Mouse (Mus musculus) liver, postnatal 0 days (tissue): ENCODE data around the gene Klhdc10.

Source experiments
- CTCF ChIP-seq: sonication (generic); IDR thresholded peaks from 2 replicates; pipeline ENCODE4 v1.5.1; 2016; ENCODE audit warnings: antibody characterized with exemption, low read depth
- EP300 ChIP-seq: IDR thresholded peaks from 2 replicates; pipeline ENCODE4 v1.6.1; 2016; ENCODE audit warnings: antibody characterized with exemption, low read depth, mild to moderate bottlenecking

DNA sequence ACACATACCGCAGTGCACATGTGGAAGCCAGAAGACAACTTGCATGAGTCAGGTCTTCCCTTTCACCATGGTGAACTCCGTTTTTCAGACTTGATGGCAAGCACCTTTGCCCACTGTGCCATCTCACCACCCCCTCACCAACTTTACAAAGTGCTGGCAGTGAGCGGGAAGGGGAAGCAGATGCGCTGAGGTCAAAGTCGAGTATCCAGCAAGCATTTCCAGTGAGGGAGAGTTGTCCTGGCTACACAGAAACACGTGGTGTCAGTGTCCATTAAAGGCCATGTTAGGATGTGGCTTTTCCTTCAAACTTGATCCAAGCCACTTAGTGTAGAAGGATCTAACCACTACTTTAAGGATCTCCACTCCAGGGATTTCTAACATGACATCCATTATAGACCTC, 76.1 kb downstream of the Klhdc10 start:
- TF ChIP-seq CTCF (no peak), EP300 (no peak)
